Mouse (Mus musculus) kidney, postnatal 36 days (tissue): ENCODE data around the gene Vkorc1.
A peak's percentile ranks its signal among the peaks of the same experiment; 100 is the strongest.
"Not testable (repeated sequence)": the region's sequence is repeated elsewhere in the genome, so short reads cannot be mapped to it uniquely, and the experiment has no call there.

Experiments used
- DNase-seq, 2 experiments: peaks; one replicate each; pipeline ENCODE4 v3.0.0; 2021 to 2022; ENCODE audit warnings: mixed read lengths in 2 of 2

Gene Vkorc1

DNA sequence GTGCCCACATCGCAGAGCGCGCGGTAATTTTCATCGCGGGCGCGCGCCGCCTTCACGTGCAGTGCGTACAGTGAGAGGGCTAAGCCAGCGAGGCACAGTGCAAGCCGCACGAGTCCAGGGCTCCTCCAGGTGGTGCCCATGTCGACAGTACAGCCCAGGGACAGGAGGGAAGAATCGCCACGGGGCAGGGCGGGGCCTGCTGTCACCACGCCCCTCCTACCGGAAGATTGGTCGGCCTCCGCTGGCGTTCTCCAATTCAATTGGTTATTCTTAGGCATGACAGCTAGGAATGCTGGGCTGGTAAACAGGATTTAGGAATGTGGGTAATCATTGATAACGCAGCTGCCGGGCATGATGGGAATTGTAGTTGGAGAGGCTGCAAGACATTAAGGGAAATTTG, at the start of gene Vkorc1, which contains the start of gene Gm21974:
Vkorc1 (minus strand) TSS at position 176 of the 400 bp plus-strand sequence.
Gm21974 (minus strand) TSS at position 13 of the 400 bp plus-strand sequence.
- peak; percentile 98 to 99 for DNase-seq

GRCm38 (mm10) chr7:127944614-127945013, 49.2 kb upstream of the Vkorc1 start:
- DNase-seq = no peak

DNA sequence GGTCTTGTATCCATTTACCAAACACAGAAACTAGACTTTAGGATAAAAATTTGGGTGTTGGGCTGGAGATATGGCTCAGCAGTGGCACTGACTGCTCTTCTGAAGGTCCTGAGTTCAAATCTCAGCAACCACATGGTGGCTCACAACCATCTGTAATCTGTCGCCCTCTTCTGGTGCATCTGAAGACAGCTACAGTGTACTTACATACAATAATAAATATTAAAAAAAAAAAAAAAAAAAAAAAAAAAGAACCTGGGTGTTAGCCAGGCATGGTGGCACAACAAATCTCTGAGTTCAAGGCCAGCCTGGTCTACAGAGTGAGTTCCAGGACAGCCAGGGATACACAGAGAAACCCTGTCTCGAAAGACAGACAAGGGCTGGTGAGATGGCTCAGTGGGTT, 46.7 kb upstream of the Vkorc1 start:
- DNase-seq = not testable (repeated sequence)

- DNase-seq = no peak
These were observed 40.9 kb upstream of the Vkorc1 start for GRCm38 (mm10) chr7:127936216-127936884.

- no peak for DNase-seq
These were observed 40.3 kb upstream of the Vkorc1 start for GRCm38 (mm10) chr7:127935748-127936159.

GRCm38 (mm10) chr7:127935028-127935722, 39.8 kb upstream of the Vkorc1 start:
- DNase-seq = peak; percentile 96 to 98

- DNase-seq = no peak
These were observed 38.7 kb upstream of the Vkorc1 start for GRCm38 (mm10) chr7:127934075-127934474.

- DNase-seq = peak; percentile 66 to 70
These were observed 37.0 kb upstream of the Vkorc1 start for GRCm38 (mm10) chr7:127932273-127933031.

GRCm38 (mm10) chr7:127931351-127932135, 36.1 kb upstream of the Vkorc1 start:
- DNase-seq = peak; percentile 83 to 85

GRCm38 (mm10) chr7:127930636-127931035, 35.2 kb upstream of the Vkorc1 start:
- DNase-seq = peak in 1 of 2 experiments; percentile 29

- DNase-seq = peak; percentile 94 to 95
These were observed 34.5 kb upstream of the Vkorc1 start, which contains the start of gene Prss8 for GRCm38 (mm10) chr7:127929923-127930322. Gene Prss8, minus strand, starts transcription at chr7:127930104.

GRCm38 (mm10) chr7:127928596-127928995, 33.2 kb upstream of the Vkorc1 start:
- DNase-seq = peak; percentile 58 to 59

DNA sequence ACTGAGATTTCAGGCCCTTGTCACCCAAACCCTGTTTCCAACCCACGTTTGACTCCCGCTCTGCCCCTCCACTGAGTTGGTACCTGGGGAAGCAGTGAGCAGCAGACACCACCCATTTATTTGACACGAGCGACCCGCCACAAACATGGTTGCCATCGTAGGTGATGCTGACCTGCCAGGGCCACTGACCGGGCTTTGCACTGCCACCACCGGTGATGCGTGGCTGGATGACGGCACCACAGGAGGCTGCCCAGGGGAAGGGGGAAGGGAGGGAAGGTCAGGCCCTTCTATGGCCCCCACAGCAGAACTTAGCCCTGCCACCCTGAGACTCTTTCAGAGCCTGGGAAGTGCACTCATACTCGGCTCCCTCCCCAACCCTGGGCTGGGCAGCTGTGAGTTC, 32.3 kb upstream of the Vkorc1 start:
- DNase-seq = peak in 1 of 2 experiments; percentile 69

GRCm38 (mm10) chr7:127926846-127927245, 31.4 kb upstream of the Vkorc1 start:
- DNase-seq = peak; percentile 86 to 89

DNA sequence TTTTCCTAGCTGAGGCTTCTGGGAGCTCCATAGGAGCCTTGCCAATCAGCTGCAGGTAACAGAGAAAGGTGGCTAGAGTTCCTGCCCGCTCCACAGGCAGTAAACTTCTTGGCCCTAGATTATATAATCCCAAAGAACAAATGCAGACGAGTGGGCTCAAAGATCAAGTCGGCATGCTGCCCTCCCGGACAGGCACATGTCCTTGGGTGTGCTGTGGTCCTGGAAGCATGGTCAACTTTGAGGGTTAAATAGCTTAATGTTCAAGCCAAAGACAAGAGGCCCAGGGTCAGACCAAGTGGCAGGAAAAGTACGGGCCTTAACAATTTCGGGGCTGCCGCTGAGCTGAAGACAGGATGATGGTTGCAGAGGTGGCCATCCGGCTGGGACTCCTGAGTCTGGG, 30.6 kb upstream of the Vkorc1 start:
- peak; percentile 80 to 91 for DNase-seq

DNA sequence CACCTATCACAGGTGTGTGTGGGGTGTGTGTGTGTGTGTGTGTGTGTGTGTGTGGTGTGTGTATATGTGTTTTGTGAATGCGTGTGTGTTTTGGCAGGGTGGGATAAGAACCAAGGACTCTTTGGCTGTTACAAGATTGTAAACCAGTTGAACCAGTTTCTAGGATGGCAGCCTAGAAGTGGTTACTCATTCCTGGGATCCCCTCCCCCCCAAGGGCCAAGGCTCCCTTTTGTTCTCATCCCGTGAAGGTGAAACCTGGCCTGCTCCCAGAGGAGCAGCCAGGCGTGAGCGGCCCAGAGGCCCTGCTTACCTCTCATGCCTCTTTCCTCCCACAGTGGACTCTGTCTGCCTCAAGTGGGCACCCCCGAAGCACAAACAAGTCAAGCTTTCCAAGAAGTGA, 29.8 kb upstream of the Vkorc1 start:
- peak; percentile 93 to 94 for DNase-seq

DNA sequence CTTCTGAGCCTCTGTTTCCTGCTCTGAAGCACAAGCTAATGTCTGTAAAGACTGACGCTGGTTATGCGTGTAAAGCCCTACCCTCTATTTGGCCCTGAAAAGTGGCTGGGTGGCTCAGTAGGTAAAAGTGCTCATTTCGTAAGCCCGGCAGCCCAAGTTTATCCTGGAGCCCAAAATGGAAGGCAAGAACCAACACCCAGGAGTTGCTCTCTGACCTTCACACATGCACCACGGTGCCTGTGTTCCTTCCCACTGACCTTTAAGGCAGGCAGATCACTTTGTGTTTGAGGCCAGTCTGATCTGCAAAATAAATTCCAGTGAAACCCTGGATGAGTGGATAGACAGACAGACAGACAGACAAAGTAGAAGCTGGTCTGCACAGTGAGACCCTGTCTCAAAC, 28.3 kb upstream of the Vkorc1 start:
- peak in 1 of 2 experiments; percentile 39 for DNase-seq

GRCm38 (mm10) chr7:127922451-127923275, 27.2 kb upstream of the Vkorc1 start:
- DNase-seq = no peak

- peak; percentile 59 to 77 for DNase-seq
These were observed 26.1 kb upstream of the Vkorc1 start for GRCm38 (mm10) chr7:127921516-127921915.

DNA sequence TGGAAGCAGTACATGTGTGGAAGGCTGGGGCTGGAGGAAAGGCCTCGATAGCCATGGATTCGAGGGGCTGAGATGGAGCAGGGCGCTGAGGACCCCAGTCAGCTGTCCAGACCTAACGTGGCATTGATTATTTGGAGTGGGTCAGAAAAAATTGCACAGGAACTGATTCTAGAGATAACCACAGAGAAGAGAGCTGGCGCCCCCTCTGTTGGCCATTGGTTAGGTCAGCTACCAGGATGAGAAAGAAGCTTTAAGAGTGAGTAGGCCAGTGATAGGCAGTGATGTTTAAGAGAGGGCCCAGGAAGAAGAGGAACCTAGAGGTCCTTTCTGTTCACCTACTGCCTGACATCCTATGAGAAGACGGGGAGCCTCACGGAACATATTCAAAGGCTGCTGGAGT, 23.9 kb upstream of the Vkorc1 start:
- DNase-seq = peak in 1 of 2 experiments; percentile 72

DNA sequence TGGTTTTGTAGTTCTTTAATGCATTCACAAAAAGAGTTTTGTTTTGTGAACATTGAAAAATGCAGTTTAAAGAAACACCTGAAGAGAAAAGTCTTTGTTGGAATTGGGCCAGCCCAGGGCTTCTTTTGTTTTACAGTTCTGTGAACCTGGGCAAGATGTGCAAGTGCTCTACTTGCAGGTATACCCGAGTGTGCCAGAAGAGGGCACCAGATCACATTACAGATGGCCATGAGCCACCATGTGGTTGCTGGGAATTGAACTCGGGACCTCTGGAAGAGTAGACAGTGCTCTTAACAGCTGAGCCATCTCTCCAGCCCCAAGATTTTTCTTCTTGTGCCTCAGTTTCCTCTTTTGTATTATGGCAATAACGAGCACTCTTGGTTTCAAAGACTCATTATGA, 22.8 kb upstream of the Vkorc1 start:
- DNase-seq = peak; percentile 68 to 87
